In the genomic region with DNA sequence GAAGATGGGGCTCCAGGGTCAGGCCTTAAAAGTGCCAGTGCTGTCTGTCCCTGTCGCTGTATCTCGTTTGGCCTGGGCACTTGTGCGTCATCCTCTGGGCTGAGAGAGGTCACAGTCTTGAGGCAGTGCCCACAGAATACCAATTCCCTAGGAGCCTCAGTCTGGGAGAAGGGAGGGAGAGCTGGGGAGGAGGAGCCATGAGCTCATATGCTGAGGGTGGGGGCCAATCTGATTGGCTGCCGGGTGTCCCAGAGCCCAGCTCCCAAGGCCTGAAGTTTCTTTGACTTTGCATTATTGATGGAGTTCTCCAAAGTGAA, we compare ENCODE assay signal across 9 mouse cellular contexts. TPM values are rescaled to one million over a fixed set of nuclear protein-coding genes. Genes with fewer than 3 reads are reported as not detected.
DNase-seq lines count a peak whose midpoint lies in the region; ATAC-seq lines count a peak whose summit lies in the region.
"Had no signal": no experiment of that assay in that cellular context is flagged by ENCODE, and none has a peak within 500 bp of the region (broad histone marks: within the 10 kb centered on the region; RNA-seq: fewer than 3 reads in every experiment).

No protein-coding gene starts in this region.

- H3K4me2 ChIP-seq in forebrain, embryonic 13.5 days = peak overlapping the region; percentile 36
- peak overlapping the region; percentile 36 for H3K4me2 ChIP-seq in hindbrain, embryonic 11.5 days (replicated peaks; ENCODE audit: low read depth, low read length)
- peak overlapping the region; percentile 16; the same call in 1 of the 2 replicates for H3K4me2 ChIP-seq in neural tube, embryonic 14.5 days (ENCODE audit: low read depth, low read length)
- H3K4me2 ChIP-seq in liver, embryonic 11.5 days = no peak overlapping the region

- H3K27me3 ChIP-seq in forebrain, embryonic 13.5 days = 0 out of 2 replicates have a peak, but pooled peaks cover 8% of the 10 kb centered on the region
- H3K27me3 ChIP-seq in hindbrain, embryonic 11.5 days (ENCODE audit: control insufficient read depth, insufficient read depth, low read length) = no peaks in the 10 kb centered on the region
- H3K27me3 ChIP-seq in neural tube, embryonic 14.5 days (ENCODE audit: control insufficient read depth, insufficient read depth, low read length) = no peaks in the 10 kb centered on the region
- peaks cover 9% of the 10 kb centered on the region; the same call in 1 of the 2 replicates for H3K27me3 ChIP-seq in liver, embryonic 11.5 days (replicated peaks; ENCODE audit: control insufficient read depth, insufficient read depth, low read length)

- ATAC-seq in frontal cortex, adult (ENCODE audit: low TSS enrichment) = peak; percentile 28; the same call in 1 of the 2 replicates
- ATAC-seq in forebrain, embryonic 13.5 days = peak; percentile 64
- peak; percentile 79 for ATAC-seq in hindbrain, embryonic 11.5 days (ENCODE audit: low FRiP score)
- ATAC-seq in neural tube, embryonic 14.5 days (ENCODE audit: low read depth) = peak; percentile 54
- ATAC-seq in liver, embryonic 11.5 days (replicated peaks; ENCODE audit: low FRiP score) = no peak

- no peaks in the 10 kb centered on the region for H3K36me3 ChIP-seq in forebrain, embryonic 13.5 days (ENCODE audit: poor library complexity, severe bottlenecking)
- no peaks in the 10 kb centered on the region for H3K36me3 ChIP-seq in hindbrain, embryonic 11.5 days (ENCODE audit: control insufficient read depth, insufficient read depth, low read length)
- H3K36me3 ChIP-seq in neural tube, embryonic 14.5 days (ENCODE audit: control insufficient read depth, insufficient read depth, low read length) = no peaks in the 10 kb centered on the region
- no peaks in the 10 kb centered on the region for H3K36me3 ChIP-seq in liver, embryonic 11.5 days (ENCODE audit: control insufficient read depth, insufficient read depth, low read length)

- H3K4me1 ChIP-seq in forebrain, embryonic 13.5 days = peaks cover 36% of the 10 kb centered on the region
- peaks cover 23% of the 10 kb centered on the region for H3K4me1 ChIP-seq in hindbrain, embryonic 11.5 days (replicated peaks; ENCODE audit: control insufficient read depth, insufficient read depth, low read length)
- no peaks in the 10 kb centered on the region for H3K4me1 ChIP-seq in neural tube, embryonic 14.5 days (ENCODE audit: control insufficient read depth, insufficient read depth, low read length)
- peaks cover 8% of the 10 kb centered on the region for H3K4me1 ChIP-seq in liver, embryonic 11.5 days (replicated peaks; ENCODE audit: control insufficient read depth, insufficient read depth, low read length)

- no peak overlapping the region for H3K4me3 ChIP-seq in forebrain, embryonic 13.5 days
- H3K4me3 ChIP-seq in hindbrain, embryonic 11.5 days (ENCODE audit: low read depth, low read length) = no peak overlapping the region
- H3K4me3 ChIP-seq in neural tube, embryonic 14.5 days (ENCODE audit: low read depth, low read length) = no peak overlapping the region
- no peak overlapping the region for H3K4me3 ChIP-seq in liver, embryonic 11.5 days (ENCODE audit: low read depth, low read length)

- H3K9ac ChIP-seq in forebrain, embryonic 13.5 days = peak overlapping the region; percentile 17; the same call in 1 of the 2 replicates
- H3K9ac ChIP-seq in hindbrain, embryonic 11.5 days (ENCODE audit: low read depth, low read length) = peak overlapping the region; percentile 50; the same call in 1 of the 2 replicates
- 0 out of 2 replicates have a peak overlapping the region, but pooled peaks have one; percentile 7 for H3K9ac ChIP-seq in neural tube, embryonic 14.5 days (replicated peaks; ENCODE audit: low read depth, low read length)
- H3K9ac ChIP-seq in liver, embryonic 11.5 days (ENCODE audit: low read depth, low read length) = no peak overlapping the region

- WGBS in forebrain, embryonic 13.5 days = 13% methylated on average over 4 of the region's 4 CpGs
- 22% methylated on average over 4 of the region's 4 CpGs for WGBS in hindbrain, embryonic 11.5 days
- 7% methylated on average over 4 of the region's 4 CpGs for WGBS in neural tube, embryonic 14.5 days
- 39% methylated on average over 4 of the region's 4 CpGs for WGBS in liver, embryonic 11.5 days

- H3K27ac ChIP-seq in forebrain, embryonic 13.5 days = peak overlapping the region; percentile 40
- H3K27ac ChIP-seq in hindbrain, embryonic 11.5 days (ENCODE audit: low read depth, low read length) = peak overlapping the region; percentile 90
- H3K27ac ChIP-seq in neural tube, embryonic 14.5 days (ENCODE audit: low read depth, low read length) = peak overlapping the region; percentile 81
- no peak overlapping the region for H3K27ac ChIP-seq in liver, embryonic 11.5 days (ENCODE audit: low read depth, low read length)

- no peak for DNase-seq in frontal cortex, postnatal 14 days (ENCODE audit: low spot score in 2 of 2)
- DNase-seq in adrenal gland, postnatal 10 days = peak; percentile 82
- DNase-seq in hindbrain, embryonic 11.5 days (ENCODE audit: low spot score) = peak; percentile 60
- no peak for DNase-seq in liver, embryonic 11.5 days (ENCODE audit: low spot score)
- no peak for DNase-seq in right cerebral cortex, postnatal 36 days (ENCODE audit: low spot score in 2 of 2)

- no peaks in the 10 kb centered on the region for H3K9me3 ChIP-seq in forebrain, embryonic 13.5 days (replicated peaks)
- H3K9me3 ChIP-seq in hindbrain, embryonic 11.5 days (ENCODE audit: control insufficient read depth, low read length) = no peaks in the 10 kb centered on the region
- no peaks in the 10 kb centered on the region for H3K9me3 ChIP-seq in neural tube, embryonic 14.5 days (ENCODE audit: control insufficient read depth, low read length)
- no peaks in the 10 kb centered on the region for H3K9me3 ChIP-seq in liver, embryonic 11.5 days (ENCODE audit: control insufficient read depth, low read length)

RNA-seq across cellular contexts. Expression of gene Usp2, which starts 5.7 kb away (rescaled TPM):
- total RNA-seq in adrenal gland, postnatal 10 days (2021) = 10 to 100 TPM; 36.4 to 52.2 TPM
- polyA plus RNA-seq in forebrain, embryonic 13.5 days (2015; fragmentation: Nextera tagmentation; extraction: Ambion mirVana) = 7.1 and 8.6 TPM in 2 replicates
- 11.4 and 13.9 TPM in 2 replicates for polyA plus RNA-seq in hindbrain, embryonic 11.5 days (2014; fragmentation: Nextera tagmentation; extraction: Ambion mirVana)
- 9.4 and 11.7 TPM in 2 replicates for polyA plus RNA-seq in neural tube, embryonic 14.5 days (2014; fragmentation: Nextera tagmentation; extraction: Ambion mirVana)
- 4.4 and 7.7 TPM in 2 replicates for polyA plus RNA-seq in liver, embryonic 11.5 days (2014; fragmentation: Nextera tagmentation; extraction: Ambion mirVana)

RNA-seq across cellular contexts. Expression of gene Mfrp, which starts 29.0 kb away (rescaled TPM):
- total RNA-seq in adrenal gland, postnatal 10 days (2021) = under 1 TPM in 1 of 2 experiments, not detected in 1; 0.30 TPM
- 0.06 and 0.23 TPM in 2 replicates for polyA plus RNA-seq in forebrain, embryonic 13.5 days (2015; fragmentation: Nextera tagmentation; extraction: Ambion mirVana)
- 0.10 and 0.23 TPM in 2 replicates for polyA plus RNA-seq in hindbrain, embryonic 11.5 days (2014; fragmentation: Nextera tagmentation; extraction: Ambion mirVana)
- not detected in 2 replicates for polyA plus RNA-seq in neural tube, embryonic 14.5 days (2014; fragmentation: Nextera tagmentation; extraction: Ambion mirVana)
- 0.14 TPM in 1 of 2 replicates, not detected in the other for polyA plus RNA-seq in liver, embryonic 11.5 days (2014; fragmentation: Nextera tagmentation; extraction: Ambion mirVana)
- polyA plus RNA-seq: large intestine, adult 2 months had no signal

RNA-seq across cellular contexts. Expression of gene Thy1, which starts 29.4 kb away (rescaled TPM):
- total RNA-seq in adrenal gland, postnatal 10 days (2021) = 10 to 100 TPM; 44.2 to 44.9 TPM
- 0.31 and 0.98 TPM in 2 replicates for polyA plus RNA-seq in forebrain, embryonic 13.5 days (2015; fragmentation: Nextera tagmentation; extraction: Ambion mirVana)
- polyA plus RNA-seq in hindbrain, embryonic 11.5 days (2014; fragmentation: Nextera tagmentation; extraction: Ambion mirVana) = 0.31 and 0.35 TPM in 2 replicates
- 4.6 and 11.6 TPM in 2 replicates for polyA plus RNA-seq in neural tube, embryonic 14.5 days (2014; fragmentation: Nextera tagmentation; extraction: Ambion mirVana)
- 0.18 TPM in 1 of 2 replicates, not detected in the other for polyA plus RNA-seq in liver, embryonic 11.5 days (2014; fragmentation: Nextera tagmentation; extraction: Ambion mirVana)

RNA-seq across cellular contexts. Expression of gene C1qtnf5, which starts 34.5 kb away (rescaled TPM):
- 10 to 100 TPM; 16.7 to 21.9 TPM for total RNA-seq in adrenal gland, postnatal 10 days (2021)
- polyA plus RNA-seq in forebrain, embryonic 13.5 days (2015; fragmentation: Nextera tagmentation; extraction: Ambion mirVana) = 1.0 and 1.2 TPM in 2 replicates
- 0.82 and 1.2 TPM in 2 replicates for polyA plus RNA-seq in hindbrain, embryonic 11.5 days (2014; fragmentation: Nextera tagmentation; extraction: Ambion mirVana)
- 6.7 and 8.0 TPM in 2 replicates for polyA plus RNA-seq in neural tube, embryonic 14.5 days (2014; fragmentation: Nextera tagmentation; extraction: Ambion mirVana)
- 0.13 and 0.26 TPM in 2 replicates for polyA plus RNA-seq in liver, embryonic 11.5 days (2014; fragmentation: Nextera tagmentation; extraction: Ambion mirVana)

RNA-seq across cellular contexts. Expression of gene Gm49380, which starts 40.7 kb away (rescaled TPM):
- under 1 TPM in 1 of 2 experiments, not detected in 1; 0.51 TPM for total RNA-seq in adrenal gland, postnatal 10 days (2021)
- polyA plus RNA-seq in forebrain, embryonic 13.5 days (2015; fragmentation: Nextera tagmentation; extraction: Ambion mirVana) = 0.19 TPM in 1 of 2 replicates, not detected in the other
- 0.29 and 0.38 TPM in 2 replicates for polyA plus RNA-seq in hindbrain, embryonic 11.5 days (2014; fragmentation: Nextera tagmentation; extraction: Ambion mirVana)
- 0.08 and 0.10 TPM in 2 replicates for polyA plus RNA-seq in neural tube, embryonic 14.5 days (2014; fragmentation: Nextera tagmentation; extraction: Ambion mirVana)
- polyA plus RNA-seq in liver, embryonic 11.5 days (2014; fragmentation: Nextera tagmentation; extraction: Ambion mirVana) = not detected in 2 replicates
- polyA plus RNA-seq: large intestine, adult 2 months had no signal

Comparison
In these comparisons a context has a peak if more than half of its experiments do, and no peak if none do; other contexts are left out.
1. DNase-seq: peak in adrenal gland, postnatal 10 days (single experiment) and hindbrain, embryonic 11.5 days (single experiment); none in frontal cortex, postnatal 14 days (0 of 2), liver, embryonic 11.5 days (single experiment) and right cerebral cortex, postnatal 36 days (0 of 2).